Mouse (Mus musculus) spleen, postnatal 14 days (tissue): Measurements from ENCODE around the gene Rasgrp4.
"Not testable (repeated sequence)": the region's sequence is repeated elsewhere in the genome, so short reads cannot be mapped to it uniquely, and the experiment has no call there.

Experiments used
- DNase-seq, 2 experiments: peaks; one replicate each; pipeline ENCODE4 v3.0.0; 2021 to 2022; ENCODE audit warnings: low spot score in 2 of 2

Rasgrp4 gene

GRCm38 (mm10) chr7:29134693-29135386 is at the start of gene Rasgrp4:
Gene Rasgrp4, plus strand, starts transcription at chr7:29134851.
- peak; percentile 29 to 38 for DNase-seq

GRCm38 (mm10) chr7:29085981-29086380 is 48.7 kb upstream of the Rasgrp4 start:
- DNase-seq: no peak

DNA sequence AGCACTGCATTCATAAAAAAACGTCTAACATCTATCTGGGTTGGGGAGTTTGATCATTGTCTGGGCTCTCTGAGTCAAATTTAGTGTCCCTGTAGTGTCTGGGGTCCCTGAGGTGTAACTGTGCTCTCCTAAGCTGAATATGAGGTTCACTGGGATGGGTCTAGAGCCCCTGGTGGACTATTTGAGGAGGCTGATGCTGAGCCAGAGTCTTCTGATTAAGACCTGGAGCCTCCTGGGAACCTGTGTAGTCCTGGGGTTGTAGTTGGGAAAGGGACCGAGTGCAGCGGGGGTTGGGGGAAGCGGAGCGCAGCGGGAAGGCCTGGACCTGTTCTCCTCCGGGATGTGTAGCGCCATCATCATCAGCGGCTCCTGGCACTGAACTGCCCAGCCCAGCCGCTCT is 47.7 kb upstream of the Rasgrp4 start:
- DNase-seq: no peak

DNA sequence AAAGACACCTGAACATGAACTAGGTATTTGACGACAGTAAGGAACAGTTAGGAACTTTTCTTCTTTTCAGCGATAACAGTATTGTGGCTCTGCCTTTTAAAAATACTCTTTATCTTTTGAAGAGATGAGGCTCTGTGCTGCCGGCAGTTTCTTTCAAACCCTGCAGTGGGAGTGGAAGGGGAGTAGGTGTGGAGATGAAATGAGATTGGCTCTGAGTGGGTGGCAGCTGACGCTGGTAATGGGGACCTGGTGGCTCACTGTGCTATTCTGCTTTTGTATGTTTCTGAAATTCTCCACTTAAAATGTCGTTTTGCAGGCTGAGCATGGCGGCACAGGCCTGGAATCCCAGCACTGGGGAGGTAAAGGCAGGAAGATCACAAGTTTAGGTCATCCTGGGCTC is 45.8 kb upstream of the Rasgrp4 start:
- DNase-seq: no peak

DNA sequence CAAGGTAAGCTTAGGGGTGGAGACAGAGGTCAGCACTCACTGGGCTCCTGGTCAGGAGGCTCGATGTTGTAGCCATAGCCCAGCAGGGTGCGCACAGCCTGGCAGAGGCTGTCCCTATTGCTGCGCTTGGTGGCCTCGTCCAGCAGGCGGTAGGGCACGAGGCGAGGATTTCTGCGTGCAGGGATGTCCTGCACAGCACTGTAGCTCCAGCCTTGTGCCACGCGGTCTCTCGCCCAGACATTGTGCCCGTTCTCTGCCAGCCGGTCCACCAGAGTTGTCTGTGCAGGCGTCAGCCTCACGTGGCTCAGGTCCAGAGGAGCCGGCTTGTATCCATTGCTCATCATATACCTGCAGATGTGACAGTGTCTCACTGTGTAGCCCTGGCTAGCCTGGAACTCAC is 37.5 kb upstream of the Rasgrp4 start:
- DNase-seq: no peak

- no peak for DNase-seq
Observed at GRCm38 (mm10) chr7:29101286-29102017, 33.2 kb upstream of the Rasgrp4 start.

- DNase-seq: no peak
Observed at GRCm38 (mm10) chr7:29108992-29109955, 25.4 kb upstream of the Rasgrp4 start.

DNA sequence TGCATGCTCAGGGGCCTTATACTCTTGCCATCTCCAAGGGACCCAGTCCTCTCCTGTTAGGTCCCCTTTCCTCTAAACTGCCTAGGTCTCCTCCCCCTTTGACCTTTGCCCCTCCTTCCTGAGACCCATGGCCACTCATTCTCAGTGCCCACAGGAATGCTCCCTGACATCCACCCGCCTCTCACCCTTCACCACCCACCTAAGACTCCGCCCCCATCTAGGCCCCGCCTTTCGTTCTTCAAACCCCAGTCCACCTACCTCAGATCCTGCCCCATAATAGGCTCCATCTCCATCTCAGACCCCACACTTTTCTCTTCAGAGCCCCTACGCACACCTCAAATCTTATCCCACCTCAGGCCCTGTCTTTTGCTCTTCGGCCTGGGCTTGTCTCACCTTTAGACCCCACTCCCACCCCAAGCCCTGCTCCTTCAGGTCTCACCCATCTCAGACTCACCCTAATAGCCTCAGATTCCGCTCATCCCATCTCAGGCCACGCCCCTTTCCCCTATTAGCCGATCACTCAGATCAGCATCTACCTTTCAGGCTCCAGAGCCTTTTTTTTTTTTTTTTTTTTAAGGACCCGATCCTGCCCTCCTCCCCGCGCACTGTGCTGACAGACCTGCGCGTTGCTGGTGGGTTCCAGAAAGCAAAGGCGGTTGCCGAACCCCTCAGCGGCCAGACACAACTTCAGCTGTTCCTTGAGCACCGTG is 16.4 kb upstream of the Rasgrp4 start:
- DNase-seq: no peak

GRCm38 (mm10) chr7:29119526-29119925 is 15.1 kb upstream of the Rasgrp4 start:
- DNase-seq: no peak

GRCm38 (mm10) chr7:29122821-29123220 is 11.8 kb upstream of the Rasgrp4 start:
- no peak for DNase-seq

DNA sequence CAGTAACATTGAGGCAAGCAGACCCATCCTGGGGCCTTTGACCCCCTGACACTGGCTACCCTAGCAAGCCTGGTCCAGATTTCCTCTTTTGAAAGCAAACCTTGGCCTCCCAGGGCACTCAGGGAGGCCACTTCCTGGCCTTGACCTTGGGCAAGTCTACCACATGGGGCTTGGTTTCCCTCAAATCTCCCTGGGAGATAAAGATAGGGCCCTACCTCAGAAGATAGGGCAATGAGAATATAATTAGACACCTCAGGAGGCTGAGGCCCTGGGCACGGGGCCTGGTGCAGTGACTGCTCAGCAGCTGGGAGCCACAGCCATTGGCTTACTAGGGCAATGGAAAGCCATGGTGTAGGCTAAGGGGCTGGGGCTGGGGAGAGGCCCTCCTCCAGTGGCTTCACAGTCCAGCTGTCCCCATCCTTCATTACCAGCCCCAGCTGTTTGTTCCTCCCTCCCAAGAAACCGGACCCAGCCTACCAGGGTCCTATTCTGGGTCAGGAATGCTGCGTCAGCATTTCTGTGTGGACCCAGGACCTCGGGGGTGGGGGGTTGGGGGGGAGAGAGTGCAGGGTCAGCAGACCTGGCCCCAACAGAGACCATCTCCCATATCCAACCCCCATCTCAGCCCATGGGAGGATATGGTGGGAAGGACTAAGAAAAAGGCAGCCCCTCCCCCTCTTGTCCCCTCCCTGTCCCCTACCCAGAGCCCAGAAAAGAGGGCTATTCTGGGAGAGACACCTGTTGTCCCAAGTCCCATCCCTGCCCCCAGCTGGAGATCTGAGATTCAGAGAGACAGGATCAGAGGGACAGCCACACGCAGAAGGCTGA is 10.9 kb upstream of the Rasgrp4 start:
- no peak for DNase-seq

DNA sequence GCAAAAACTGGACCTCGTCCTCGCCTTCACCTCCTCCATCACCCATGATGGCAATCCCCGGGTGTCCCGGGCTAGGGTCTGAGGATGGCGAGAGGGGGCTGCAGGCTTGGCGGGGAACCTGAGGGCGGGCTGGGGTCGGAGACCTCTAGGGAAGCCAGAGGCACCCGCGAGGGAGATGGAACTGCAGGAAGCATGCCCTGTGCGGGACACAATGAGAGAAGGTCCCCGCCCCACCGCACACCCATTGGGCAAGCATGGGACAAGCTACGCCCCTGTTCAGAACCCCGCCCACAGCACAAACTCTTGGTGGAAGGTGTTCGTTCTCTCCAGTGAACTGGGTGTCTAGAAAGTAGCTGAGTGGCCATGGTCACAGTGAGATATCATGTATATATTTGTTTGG is 9.7 kb upstream of the Rasgrp4 start, which contains the start of gene Ryr1:
Gene Ryr1, minus strand, starts transcription at position 210 of the 400 bp plus-strand sequence.
- peak in 1 of 2 experiments; percentile 32 for DNase-seq

DNA sequence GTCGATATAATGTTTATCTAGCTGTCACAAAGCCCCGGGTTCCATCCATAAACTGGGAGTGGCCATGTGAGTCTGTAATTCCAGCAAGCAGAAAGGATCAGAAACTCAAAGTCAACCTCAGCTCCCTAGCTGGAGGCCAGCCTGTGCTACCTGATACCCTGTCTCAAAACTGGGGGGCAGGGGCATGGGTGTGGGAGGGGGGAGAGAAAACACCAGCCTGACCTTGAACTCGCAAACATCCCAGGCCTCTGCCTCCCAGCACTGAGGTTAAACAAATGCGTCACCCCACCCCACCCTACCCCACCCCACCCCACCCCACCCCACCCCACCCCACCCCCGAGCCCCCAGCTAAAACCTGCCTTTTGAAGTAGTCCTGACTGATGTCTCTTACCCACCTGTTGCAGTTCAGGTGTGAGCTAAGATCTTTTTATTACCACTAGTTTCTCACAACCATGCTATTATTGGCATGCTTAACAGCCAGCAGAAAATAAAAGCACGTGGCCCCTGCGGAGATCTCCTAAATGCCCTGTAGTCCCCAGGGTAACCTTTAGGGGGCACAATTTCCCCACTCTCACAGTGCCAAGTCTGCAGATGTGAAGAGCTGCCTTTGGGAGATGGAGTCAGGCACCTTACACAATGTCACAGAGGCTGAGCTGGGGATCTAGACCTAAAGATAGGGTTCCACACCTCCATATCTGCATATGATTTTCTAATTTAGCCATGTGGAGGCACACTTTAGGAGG is 8.3 kb upstream of the Rasgrp4 start:
- peak; percentile 47 to 64 for DNase-seq

DNA sequence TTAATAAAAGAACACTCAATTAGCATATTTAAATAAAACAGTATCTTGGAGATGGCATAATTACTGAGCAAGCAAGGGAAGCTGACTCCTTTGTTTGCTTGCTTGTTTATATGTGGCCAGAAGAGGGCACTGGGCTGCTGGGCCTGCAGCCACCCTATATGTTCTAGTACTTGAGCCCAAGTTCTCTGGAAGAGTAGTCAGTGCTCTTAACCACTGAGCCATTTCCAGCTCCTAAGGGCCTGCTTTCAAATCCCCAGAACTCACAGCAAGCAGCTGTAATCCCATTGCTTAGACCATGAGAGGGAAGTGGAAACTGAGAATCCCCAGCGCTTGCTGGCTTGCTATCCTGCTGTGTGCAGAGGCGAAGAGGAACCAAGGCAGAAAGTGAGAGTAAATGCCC is 5.9 kb upstream of the Rasgrp4 start:
- DNase-seq: no peak

DNA sequence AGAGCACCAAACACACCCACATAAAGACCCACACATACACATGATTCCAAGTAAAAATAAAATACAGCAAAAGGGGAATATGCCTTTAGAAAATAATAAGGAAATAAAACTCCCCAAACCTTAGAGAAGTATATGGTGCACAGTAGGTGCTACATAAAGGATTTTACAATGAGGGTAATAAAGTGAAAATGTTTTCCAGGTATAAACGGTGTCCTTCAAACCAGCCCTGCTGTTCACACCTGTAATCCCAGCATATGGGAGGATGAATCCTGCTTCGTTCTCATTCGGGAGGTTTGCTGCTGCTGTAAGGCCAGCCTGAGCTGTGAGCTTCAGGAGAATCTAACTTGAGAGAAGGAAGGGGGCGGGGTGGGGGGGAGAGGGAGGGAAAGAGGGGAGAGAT is 421 bp upstream of the Rasgrp4 start:
- DNase-seq: no peak

DNA sequence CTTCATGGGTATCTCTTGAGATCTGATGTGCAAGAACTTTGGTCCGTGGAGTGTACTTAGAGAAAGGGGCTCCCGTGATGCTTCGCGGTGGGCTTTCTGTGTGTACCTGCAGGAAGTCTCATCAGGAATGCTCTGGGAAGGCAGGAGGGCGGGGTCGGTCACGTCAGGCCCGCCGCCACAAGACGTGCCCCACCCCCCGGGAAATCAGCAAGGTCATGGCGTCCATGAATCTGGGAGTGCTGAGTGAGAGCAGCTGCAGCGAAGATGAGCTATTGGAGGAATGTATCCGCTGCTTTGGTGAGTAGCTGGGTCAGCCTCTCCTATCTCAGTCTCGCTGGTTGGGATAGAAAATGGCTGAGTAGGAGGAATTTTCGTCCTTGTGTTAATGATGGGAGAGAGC is 2.8 kb downstream of the Rasgrp4 start:
- DNase-seq: no peak

GRCm38 (mm10) chr7:29139237-29139636 is 4.6 kb downstream of the Rasgrp4 start:
- DNase-seq: not testable (repeated sequence)

DNA sequence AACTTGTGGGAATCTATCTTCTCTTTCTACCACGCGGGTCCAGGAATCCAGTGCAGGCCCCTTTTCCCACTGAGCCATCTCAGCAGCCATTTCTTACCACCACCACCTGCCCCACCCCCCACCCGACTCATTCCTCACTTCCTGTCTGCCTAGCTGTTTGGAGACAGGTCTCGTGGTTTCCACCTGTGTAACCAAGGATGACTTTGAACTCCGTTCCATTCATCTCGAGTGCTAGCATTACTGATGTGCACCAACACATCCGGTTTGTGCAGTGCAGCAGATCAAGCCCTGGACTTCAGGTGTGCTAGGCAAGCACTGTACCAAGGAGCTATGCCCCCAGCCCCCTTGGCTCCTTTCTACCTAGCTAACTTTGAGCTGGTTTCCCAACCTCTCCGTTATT is 6.8 kb downstream of the Rasgrp4 start:
- DNase-seq: no peak

- no peak for DNase-seq
Observed at GRCm38 (mm10) chr7:29144006-29144405, 9.4 kb downstream of the Rasgrp4 start.
